Mouse (Mus musculus): ENCODE data around the gene Ubn1. TPM values are rescaled to one million over a fixed set of nuclear protein-coding genes. Genes with fewer than 3 reads are reported as not detected.

Gene Ubn1
- total and polyA plus RNA-seq, 3 experiments = 17.4 to 33.2 (median 32.5) TPM

GRCm38 (mm10) chr16:5132401-5132801, 82.5 kb downstream of the Ubn1 start, which contains the start of gene Ppl:
Ppl (minus strand) TSS chr16:5132421.
- no peak for DNase-seq (ENCODE audit: extremely low read depth)
- peak within 1 kb of the TSS in 1 of 3 experiments; percentile 56 for H3K4me3 ChIP-seq (replicated peaks in 1 of 3; ENCODE audit: low read depth in 2 of 3, low read length in 2 of 3, poor library complexity in 1 of 3)
- no peak within 1 kb of the TSS for H3K9ac ChIP-seq (ENCODE audit: insufficient read depth, low read depth)

GRCm38 (mm10) chr16:5134623-5135330, 84.9 kb downstream of the Ubn1 start:
- dilution Hi-C loops (cut with MboI; ENCODE audit: extremely low pct_ligation_motif_present, extremely low pct_unique_long_range_greater_than_20kb, low sequenced_read_pairs) = no loop called here
- Histone ChIP-seq H3K4me3 (replicated peaks in 1 of 3; ENCODE audit: low read depth in 2 of 3, low read length in 2 of 3, poor library complexity in 1 of 3) (no peak overlapping the region), H3K79me2 (replicated peaks; ENCODE audit: control insufficient read depth, extremely low read depth, insufficient read depth, poor library complexity, severe bottlenecking) (no peaks in the 10 kb centered on the region), H3K27me3 (replicated peaks) (peaks cover 62% of the 10 kb centered on the region), H3K36me3 (replicated peaks in 1 of 2; ENCODE audit: control insufficient read depth in 1 of 2, insufficient read depth in 1 of 2, low read length in 1 of 2) (no peaks in the 10 kb centered on the region), H3K4me1 (ENCODE audit: control insufficient read depth in 1 of 2, insufficient read depth in 2 of 2) (peaks cover 15 to 18% of the 10 kb centered on the region in 2 experiments), H3K9me3 (replicated peaks; ENCODE audit: low read length) (peaks cover 9% of the 10 kb centered on the region), H3K9ac (ENCODE audit: insufficient read depth, low read depth) (no peak overlapping the region), H3K27ac (ENCODE audit: insufficient read depth, low read depth) (no peak overlapping the region), H3K4me2 (ENCODE audit: insufficient read depth, low read depth, poor library complexity, severe bottlenecking) (no peak overlapping the region)
- no peak for DNase-seq (ENCODE audit: extremely low read depth)
- TF ChIP-seq MEF2A (IDR thresholded peaks at IDR 0.05; ENCODE audit: borderline replicate concordance, low read depth, low read length) (no peak), BHLHE40 (IDR thresholded peaks at IDR 0.05; ENCODE audit: low read depth, low read length) (peak; percentile 64)
- in situ Hi-C loops (cut with MboI; ENCODE audit: low pct_ligation_motif_present, low pct_unique_long_range_greater_than_20kb, low sequenced_read_pairs) = loop anchor here (25.0 kb wide), 1 partner anchor 497 kb away; the partner anchor contains the start of genes Dnaja3 and Vasn

More at GRCm38 (mm10) chr16:5132401-5132801, 82.5 kb downstream of the Ubn1 start, which contains the start of gene Ppl:
- TF ChIP-seq MYC (IDR thresholded peaks at IDR 0.05; ENCODE audit: low read depth, low read length) (no peak), NRF1 (IDR thresholded peaks at IDR 0.05; ENCODE audit: low read depth, low read length) (peak; percentile 72), CTCF (conservative IDR thresholded peaks at IDR 0.05 in 1 of 2, IDR thresholded peaks at IDR 0.05 in 1 of 2; ENCODE audit: low read depth in 2 of 2, low read length in 2 of 2) (0 out of 4 replicates have a peak, but pooled peaks of 1 of the 2 experiments have one; percentile 17), USF1 (IDR thresholded peaks at IDR 0.05; ENCODE audit: low read depth, low read length) (no peak)
- Histone ChIP-seq H3K4me1 (ENCODE audit: control insufficient read depth in 1 of 2, insufficient read depth in 2 of 2) (peaks cover 15 to 18% of the 10 kb centered on the region in 2 experiments), H3K27ac (ENCODE audit: insufficient read depth, low read depth) (no peak within 1 kb of the TSS), H3K9me3 (replicated peaks; ENCODE audit: low read length) (peaks cover 9% of the 10 kb centered on the region), H3K79me2 (replicated peaks; ENCODE audit: control insufficient read depth, extremely low read depth, insufficient read depth, poor library complexity, severe bottlenecking) (no peaks in the 10 kb centered on the region), H3K27me3 (replicated peaks) (peaks cover 84% of the 10 kb centered on the region), H3K4me2 (ENCODE audit: insufficient read depth, low read depth, poor library complexity, severe bottlenecking) (peak within 1 kb of the TSS; percentile 91), H3K36me3 (replicated peaks in 1 of 2; ENCODE audit: control insufficient read depth in 1 of 2, insufficient read depth in 1 of 2, low read length in 1 of 2) (no peaks in the 10 kb centered on the region)
- dilution Hi-C loops (cut with MboI; ENCODE audit: extremely low pct_ligation_motif_present, extremely low pct_unique_long_range_greater_than_20kb, low sequenced_read_pairs) = no loop called here
- in situ Hi-C loops (cut with MboI; ENCODE audit: low pct_ligation_motif_present, low pct_unique_long_range_greater_than_20kb, low sequenced_read_pairs) = loop anchor here (25.0 kb wide), 1 partner anchor 495 kb away; the partner anchor contains the start of genes Dnaja3 and Vasn

GRCm38 (mm10) chr16:5135551-5136261, 85.8 kb downstream of the Ubn1 start:
- TF ChIP-seq ZKSCAN1 (IDR thresholded peaks at IDR 0.05; ENCODE audit: borderline replicate concordance, low read depth, low read length) = no peak
- TF ChIP-seq ZC3H11A (IDR thresholded peaks at IDR 0.05; ENCODE audit: low read depth, low read length) = no peak
- no peak for TF ChIP-seq IRF4 (IDR thresholded peaks at IDR 0.05; ENCODE audit: low read depth, low read length)
- no peak for TF ChIP-seq SMC3 (IDR thresholded peaks at IDR 0.05; ENCODE audit: low read depth, low read length)
- DNase-seq (ENCODE audit: extremely low read depth) = no peak
- no peaks in the 10 kb centered on the region for H3K79me2 ChIP-seq (replicated peaks; ENCODE audit: control insufficient read depth, extremely low read depth, insufficient read depth, poor library complexity, severe bottlenecking)
- in situ Hi-C loops (cut with MboI; ENCODE audit: low pct_ligation_motif_present, low pct_unique_long_range_greater_than_20kb, low sequenced_read_pairs) (loop anchor here (25.0 kb wide), 1 partner anchor 498 kb away; the partner anchor contains the start of genes Dnaja3 and Vasn), dilution Hi-C loops (cut with MboI; ENCODE audit: extremely low pct_ligation_motif_present, extremely low pct_unique_long_range_greater_than_20kb, low sequenced_read_pairs) (no loop called here)
- H3K9ac ChIP-seq (ENCODE audit: insufficient read depth, low read depth) = no peak overlapping the region
- no peaks in the 10 kb centered on the region for H3K36me3 ChIP-seq (replicated peaks in 1 of 2; ENCODE audit: control insufficient read depth in 1 of 2, insufficient read depth in 1 of 2, low read length in 1 of 2)
- H3K27me3 ChIP-seq (replicated peaks) = peaks cover 54% of the 10 kb centered on the region
- H3K4me2 ChIP-seq (ENCODE audit: insufficient read depth, low read depth, poor library complexity, severe bottlenecking) = no peak overlapping the region
- H3K9me3 ChIP-seq (replicated peaks; ENCODE audit: low read length) = peaks cover 9% of the 10 kb centered on the region
- no peak overlapping the region for H3K4me3 ChIP-seq (replicated peaks in 1 of 3; ENCODE audit: low read depth in 2 of 3, low read length in 2 of 3, poor library complexity in 1 of 3)
- no peak overlapping the region for H3K27ac ChIP-seq (ENCODE audit: insufficient read depth, low read depth)
- H3K4me1 ChIP-seq (ENCODE audit: control insufficient read depth in 1 of 2, insufficient read depth in 2 of 2) = peaks cover 15 to 22% of the 10 kb centered on the region in 2 experiments

Other genes with a start within 250 kb of the Ubn1 start
- gene 4930562C15Rik, start 214.6 kb upstream of the Ubn1 start, total RNA-seq (2012; rRNA removed) = 0.04 and 0.13 TPM in 2 replicates
- 0.11 and 0.20 TPM in 2 replicates for gene 4930562C15Rik, start 214.6 kb upstream of the Ubn1 start, total RNA-seq (2014; rRNA removed)
- gene 4930562C15Rik, start 214.6 kb upstream of the Ubn1 start, polyA plus RNA-seq (2012; ENCODE audit: insufficient read length, low read depth) = 0.59 and 0.80 TPM in 2 replicates
- gene Ubald1, start 169.7 kb upstream of the Ubn1 start, total RNA-seq (2012; rRNA removed) = 11.6 and 12.9 TPM in 2 replicates
- 7.2 and 9.6 TPM in 2 replicates for gene Ubald1, start 169.7 kb upstream of the Ubn1 start, total RNA-seq (2014; rRNA removed)
- 48.7 and 53.7 TPM in 2 replicates for gene Ubald1, start 169.7 kb upstream of the Ubn1 start, polyA plus RNA-seq (2012; ENCODE audit: insufficient read length, low read depth)
- 14.1 and 16.9 TPM in 2 replicates for gene Mgrn1, start 163.8 kb upstream of the Ubn1 start, total RNA-seq (2012; rRNA removed)
- 9.0 and 11.7 TPM in 2 replicates for gene Mgrn1, start 163.8 kb upstream of the Ubn1 start, total RNA-seq (2014; rRNA removed)
- gene Mgrn1, start 163.8 kb upstream of the Ubn1 start, polyA plus RNA-seq (2012; ENCODE audit: insufficient read length, low read depth) = 12.9 and 15.5 TPM in 2 replicates
- 65.7 and 66.1 TPM in 2 replicates for gene Nudt16l1, start 111.3 kb upstream of the Ubn1 start, total RNA-seq (2012; rRNA removed)
- 32.8 and 36.3 TPM in 2 replicates for gene Nudt16l1, start 111.3 kb upstream of the Ubn1 start, total RNA-seq (2014; rRNA removed)
- gene Nudt16l1, start 111.3 kb upstream of the Ubn1 start, polyA plus RNA-seq (2012; ENCODE audit: insufficient read length, low read depth) = 94.9 and 101 TPM in 2 replicates
- gene Anks3, start 85.9 kb upstream of the Ubn1 start, total RNA-seq (2012; rRNA removed) = 24.4 and 34.0 TPM in 2 replicates
- 17.0 and 17.4 TPM in 2 replicates for gene Anks3, start 85.9 kb upstream of the Ubn1 start, total RNA-seq (2014; rRNA removed)
- 33.5 and 34.9 TPM in 2 replicates for gene Anks3, start 85.9 kb upstream of the Ubn1 start, polyA plus RNA-seq (2012; ENCODE audit: insufficient read length, low read depth)
- gene Sept12, start 52.2 kb upstream of the Ubn1 start, total RNA-seq (2012; rRNA removed) = not detected in 2 replicates
- 0.13 TPM in 1 of 2 replicates, not detected in the other for gene Sept12, start 52.2 kb upstream of the Ubn1 start, total RNA-seq (2014; rRNA removed)
- not detected in 2 replicates for gene Sept12, start 52.2 kb upstream of the Ubn1 start, polyA plus RNA-seq (2012; ENCODE audit: insufficient read length, low read depth)
- gene Smim22, start 42.8 kb upstream of the Ubn1 start, total RNA-seq (2012; rRNA removed) = not detected in 2 replicates
- not detected in 2 replicates for gene Smim22, start 42.8 kb upstream of the Ubn1 start, total RNA-seq (2014; rRNA removed)
- not detected in 2 replicates for gene Smim22, start 42.8 kb upstream of the Ubn1 start, polyA plus RNA-seq (2012; ENCODE audit: insufficient read length, low read depth)
- 27.7 and 33.4 TPM in 2 replicates for gene Rogdi, start 36.5 kb upstream of the Ubn1 start, total RNA-seq (2012; rRNA removed)
- gene Rogdi, start 36.5 kb upstream of the Ubn1 start, total RNA-seq (2014; rRNA removed) = 21.5 and 25.1 TPM in 2 replicates
- gene Rogdi, start 36.5 kb upstream of the Ubn1 start, polyA plus RNA-seq (2012; ENCODE audit: insufficient read length, low read depth) = 121 and 130 TPM in 2 replicates
- gene Glyr1, start 194 bp upstream of the Ubn1 start, total RNA-seq (2012; rRNA removed) = 90.6 and 103 TPM in 2 replicates
- 130 and 134 TPM in 2 replicates for gene Glyr1, start 194 bp upstream of the Ubn1 start, total RNA-seq (2014; rRNA removed)
- gene Glyr1, start 194 bp upstream of the Ubn1 start, polyA plus RNA-seq (2012; ENCODE audit: insufficient read length, low read depth) = 125 and 132 TPM in 2 replicates
- 0.25 TPM in 2 replicates for gene Ppl, start 82.4 kb downstream of the Ubn1 start, total RNA-seq (2012; rRNA removed)
- gene Ppl, start 82.4 kb downstream of the Ubn1 start, total RNA-seq (2014; rRNA removed) = not detected in 2 replicates
- gene Ppl, start 82.4 kb downstream of the Ubn1 start, polyA plus RNA-seq (2012; ENCODE audit: insufficient read length, low read depth) = 0.04 and 0.10 TPM in 2 replicates
- 0.13 TPM in 2 replicates for gene Sec14l5, start 97.1 kb downstream of the Ubn1 start, total RNA-seq (2012; rRNA removed)
- 0.05 TPM in 1 of 2 replicates, not detected in the other for gene Sec14l5, start 97.1 kb downstream of the Ubn1 start, total RNA-seq (2014; rRNA removed)
- not detected in 2 replicates for gene Sec14l5, start 97.1 kb downstream of the Ubn1 start, polyA plus RNA-seq (2012; ENCODE audit: insufficient read length, low read depth)
- 50.2 and 65.3 TPM in 2 replicates for gene Nagpa, start 154.0 kb downstream of the Ubn1 start, total RNA-seq (2012; rRNA removed)
- 39.9 and 41.9 TPM in 2 replicates for gene Nagpa, start 154.0 kb downstream of the Ubn1 start, total RNA-seq (2014; rRNA removed)
- 79.0 and 80.6 TPM in 2 replicates for gene Nagpa, start 154.0 kb downstream of the Ubn1 start, polyA plus RNA-seq (2012; ENCODE audit: insufficient read length, low read depth)
- not detected in 2 replicates for gene AU021092, start 172.2 kb downstream of the Ubn1 start, total RNA-seq (2012; rRNA removed)
- gene AU021092, start 172.2 kb downstream of the Ubn1 start, total RNA-seq (2014; rRNA removed) = not detected in 2 replicates
- gene AU021092, start 172.2 kb downstream of the Ubn1 start, polyA plus RNA-seq (2012; ENCODE audit: insufficient read length, low read depth) = not detected in 2 replicates
- 65.7 and 72.8 TPM in 2 replicates for gene Alg1, start 183.6 kb downstream of the Ubn1 start, total RNA-seq (2012; rRNA removed)
- gene Alg1, start 183.6 kb downstream of the Ubn1 start, total RNA-seq (2014; rRNA removed) = 53.4 and 55.7 TPM in 2 replicates
- 52.9 and 63.5 TPM in 2 replicates for gene Alg1, start 183.6 kb downstream of the Ubn1 start, polyA plus RNA-seq (2012; ENCODE audit: insufficient read length, low read depth)
- 38.5 and 39.5 TPM in 2 replicates for gene Eef2kmt, start 205.9 kb downstream of the Ubn1 start, total RNA-seq (2012; rRNA removed)
- gene Eef2kmt, start 205.9 kb downstream of the Ubn1 start, total RNA-seq (2014; rRNA removed) = 35.8 and 39.8 TPM in 2 replicates
- gene Eef2kmt, start 205.9 kb downstream of the Ubn1 start, polyA plus RNA-seq (2012; ENCODE audit: insufficient read length, low read depth) = 38.3 and 41.6 TPM in 2 replicates

Data from CH12.LX (cell line).